Mouse (Mus musculus): Measurements from ENCODE around the gene Gm3029.
"Not testable (repeated sequence)": the region's sequence is repeated elsewhere in the genome, so short reads cannot be mapped to it uniquely, and the experiment has no call there.

GRCm38 (mm10) chr14:3963247-3963646, 31.7 kb downstream of the Gm3029 start, which contains the start of gene Gm3095:
- not testable (repeated sequence) for TF ChIP-seq TAL1, GATA1 (IDR thresholded peaks at IDR 0.05; ENCODE audit: low read length)

Measured in erythroblast, embryonic 14.5 days (primary cell).